20 mouse cellular contexts compared by ENCODE assay signal in the genomic region with DNA sequence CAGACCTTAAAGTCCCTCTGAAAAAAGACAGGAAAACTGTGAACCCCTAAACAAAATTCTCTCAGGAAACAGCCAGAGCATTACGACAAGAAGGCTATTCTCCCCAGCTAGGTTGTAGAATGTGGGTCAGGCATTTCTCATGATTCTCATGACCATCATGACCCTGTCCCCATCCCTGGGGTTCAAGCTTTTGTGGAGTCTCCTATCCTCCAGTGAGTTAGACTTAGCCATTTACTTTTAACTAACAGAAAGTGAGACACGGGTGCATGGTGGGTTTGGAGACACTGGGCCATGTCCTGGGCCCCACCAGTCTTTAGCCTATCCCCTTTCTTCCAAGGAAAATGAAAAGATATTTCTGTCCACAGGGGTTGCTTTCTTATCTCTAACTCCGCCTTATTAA.
"Had no signal": no experiment of that assay in that cellular context is flagged by ENCODE, and none has a peak within 500 bp of the region (broad histone marks: within the 10 kb centered on the region; RNA-seq: fewer than 3 reads in every experiment).

No protein-coding gene starts in this region.

- H3K36me3 ChIP-seq: limb, embryonic 10.5 days; limb, embryonic 12.5 days; limb, embryonic 13.5 days; limb, embryonic 15.5 days; liver, embryonic 12.5 days; liver, embryonic 13.5 days; liver, embryonic 15.5 days; lung, embryonic 15.5 days; midbrain, embryonic 10.5 days; midbrain, embryonic 12.5 days; midbrain, embryonic 13.5 days; midbrain, embryonic 15.5 days had no signal

- H3K27me3 ChIP-seq: limb, embryonic 12.5 days; limb, embryonic 13.5 days; limb, embryonic 15.5 days; liver, embryonic 13.5 days; liver, embryonic 15.5 days; lung, embryonic 15.5 days; midbrain, embryonic 12.5 days; midbrain, embryonic 13.5 days; midbrain, embryonic 15.5 days; neural tube, embryonic 12.5 days; neural tube, embryonic 13.5 days had no signal

- H3K4me1 ChIP-seq: lung, embryonic 15.5 days; midbrain, embryonic 12.5 days; midbrain, embryonic 13.5 days; midbrain, embryonic 15.5 days; neural tube, embryonic 12.5 days; neural tube, embryonic 13.5 days had no signal

- H3K4me3 ChIP-seq: limb, embryonic 10.5 days; limb, embryonic 12.5 days; limb, embryonic 13.5 days; limb, embryonic 15.5 days; liver, embryonic 12.5 days; liver, embryonic 13.5 days; liver, embryonic 15.5 days; lung, embryonic 15.5 days; megakaryocyte, embryonic 14.5 days; midbrain, embryonic 10.5 days; midbrain, embryonic 12.5 days; midbrain, embryonic 13.5 days; midbrain, embryonic 15.5 days; myocyte; neural tube, embryonic 12.5 days; neural tube, embryonic 13.5 days had no signal

- H3K9ac ChIP-seq: limb, embryonic 12.5 days; limb, embryonic 13.5 days; limb, embryonic 15.5 days; liver, embryonic 12.5 days; liver, embryonic 13.5 days; liver, embryonic 14.5 days; liver, embryonic 15.5 days; liver, postnatal 0 days; lung, embryonic 14.5 days; lung, embryonic 15.5 days; midbrain, embryonic 12.5 days; midbrain, embryonic 13.5 days; midbrain, embryonic 15.5 days; neural tube, embryonic 12.5 days; neural tube, embryonic 13.5 days had no signal

- H3K27ac ChIP-seq: limb, embryonic 10.5 days; limb, embryonic 12.5 days; limb, embryonic 13.5 days; limb, embryonic 15.5 days; liver, embryonic 12.5 days; liver, embryonic 13.5 days; liver, embryonic 14.5 days; liver, embryonic 15.5 days; lung, embryonic 15.5 days; macrophage; midbrain, embryonic 10.5 days; midbrain, embryonic 12.5 days; midbrain, embryonic 13.5 days; midbrain, embryonic 15.5 days; neural tube, embryonic 12.5 days; neural tube, embryonic 13.5 days had no signal
